Mouse (Mus musculus) urinary bladder, postnatal 14 days (tissue): ENCODE measurements at regions not wholly inside any gene's neighbourhood (a gene's known extent, or its start where the extent isn't known, plus 50 kb on each side); places are given as distances from the start of the nearest gene placed in this dataset.
"Not testable (repeated sequence)": the region's sequence is repeated elsewhere in the genome, so short reads cannot be mapped to it uniquely, and the experiment has no call there.

Experiments used
- DNase-seq: peaks from one replicate; pipeline ENCODE4 v3.0.0; 2021; ENCODE audit warnings: low spot score

DNA sequence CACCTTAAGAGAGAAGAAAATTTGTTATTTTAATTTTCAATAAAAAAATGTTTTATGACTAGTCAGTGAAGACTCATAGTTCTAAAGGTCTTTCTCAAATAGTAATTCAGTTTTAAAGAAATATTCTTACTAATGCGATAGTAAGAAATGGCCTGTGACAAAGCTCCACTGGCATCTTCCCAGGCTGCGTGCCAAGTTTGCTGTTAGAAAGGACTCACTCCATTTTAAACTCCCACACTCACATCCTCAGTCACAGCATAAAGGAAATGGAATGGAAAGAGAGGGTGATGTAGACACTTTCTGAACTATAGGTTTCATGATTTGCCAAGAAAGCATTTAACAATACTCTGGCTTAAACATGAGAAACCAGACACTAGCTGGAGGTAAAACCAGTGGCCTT is 436.6 kb downstream of the Mei4 start:
- no peak for DNase-seq

DNA sequence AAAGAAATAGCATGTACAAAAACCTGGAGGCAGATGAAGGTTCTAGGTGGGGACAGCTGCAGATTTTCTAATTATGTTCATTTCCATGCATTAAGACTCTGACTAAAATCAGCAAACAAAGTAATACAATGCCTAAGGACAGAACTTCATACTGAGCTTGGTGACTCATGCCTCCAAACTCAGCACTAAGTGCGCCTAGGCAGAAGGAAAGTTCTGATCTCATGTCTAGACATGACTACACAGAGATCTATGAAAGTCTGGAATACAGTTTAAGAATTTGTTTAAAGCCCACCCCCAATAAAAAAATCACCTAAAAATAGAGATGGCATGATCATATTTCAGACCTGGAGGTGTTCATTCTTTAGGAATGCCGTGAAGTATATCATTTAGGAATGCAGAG is 442.8 kb downstream of the Mei4 start:
- no peak for DNase-seq

DNA sequence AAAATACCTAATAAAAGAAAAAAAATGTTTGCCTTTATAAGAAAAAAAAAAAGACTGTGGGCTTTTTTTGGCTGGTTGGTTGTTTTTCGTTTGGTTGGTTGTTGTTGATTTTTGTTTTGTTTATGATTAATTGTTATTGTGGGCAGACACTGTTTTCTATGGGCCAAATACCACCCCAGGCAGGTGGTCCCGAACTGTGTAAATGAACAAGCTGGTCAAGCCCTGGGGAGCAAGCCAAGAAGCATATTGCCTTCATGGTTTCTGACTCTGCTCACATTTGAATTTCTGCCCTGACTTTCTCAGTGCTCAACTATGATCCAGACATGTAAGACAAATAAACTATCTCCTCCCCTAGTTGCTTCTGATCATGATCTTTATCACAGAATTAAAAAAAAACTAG is 449.0 kb downstream of the Mei4 start:
- no peak for DNase-seq

DNA sequence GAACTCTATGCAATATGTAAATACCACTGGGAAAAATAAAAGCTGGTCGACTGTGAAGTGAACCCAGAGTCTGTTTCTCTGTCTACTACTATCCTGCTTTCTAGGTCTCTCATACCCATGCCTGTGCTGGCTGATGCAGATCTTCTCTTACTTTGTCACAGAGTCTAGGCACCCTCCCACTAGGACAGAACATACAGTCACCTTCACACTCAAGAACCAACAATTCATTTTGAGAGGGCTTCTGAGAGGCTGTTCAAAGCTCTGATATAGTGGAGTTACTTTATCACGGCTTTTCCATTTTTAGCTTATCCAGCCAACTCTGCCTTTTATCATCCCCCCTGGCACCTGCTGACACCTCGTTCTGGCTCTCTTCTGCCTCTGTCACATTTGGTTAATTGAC is 477.0 kb downstream of the Mei4 start:
- DNase-seq, result no peak

DNA sequence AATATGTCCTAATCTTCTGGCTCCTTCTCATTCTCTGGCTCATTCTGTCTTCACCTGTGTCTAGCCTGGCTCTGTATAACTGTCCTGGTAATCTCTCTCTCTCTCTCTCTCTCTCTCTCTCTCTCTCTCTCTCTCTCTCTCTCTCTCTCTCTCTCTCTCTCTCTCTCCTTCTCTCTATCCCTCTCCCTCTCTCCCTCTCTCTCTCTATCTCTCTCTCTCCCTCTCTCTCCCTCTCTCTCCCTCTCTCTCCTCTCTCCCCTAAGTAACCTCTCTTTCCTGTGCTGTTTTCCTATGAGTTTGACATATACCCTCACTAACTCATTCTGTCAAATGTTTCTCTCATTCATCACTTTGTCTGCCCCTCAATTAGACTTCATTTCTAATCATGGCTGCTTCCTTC is 478.6 kb upstream of the Irak1bp1 start:
- not testable (repeated sequence) for DNase-seq

DNA sequence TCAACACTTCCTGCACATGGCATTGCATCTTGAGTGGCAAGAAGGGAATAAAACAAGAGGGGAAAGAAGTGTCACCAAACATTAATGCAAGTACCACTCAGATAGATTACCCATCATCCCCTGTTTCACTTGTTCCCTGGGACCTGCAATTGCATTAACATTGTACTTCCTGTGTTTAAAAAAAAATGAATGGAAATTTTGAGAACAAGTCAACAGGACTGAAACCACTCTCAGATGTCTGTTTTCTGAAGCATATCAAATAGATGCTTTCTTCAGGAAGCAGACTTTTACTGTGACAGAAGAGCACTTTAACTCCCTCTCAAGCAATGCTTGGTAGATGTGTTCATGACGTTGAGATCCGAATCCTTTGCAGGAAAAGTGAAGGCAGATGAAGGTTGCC is 469.8 kb upstream of the Irak1bp1 start:
- no peak for DNase-seq

DNA sequence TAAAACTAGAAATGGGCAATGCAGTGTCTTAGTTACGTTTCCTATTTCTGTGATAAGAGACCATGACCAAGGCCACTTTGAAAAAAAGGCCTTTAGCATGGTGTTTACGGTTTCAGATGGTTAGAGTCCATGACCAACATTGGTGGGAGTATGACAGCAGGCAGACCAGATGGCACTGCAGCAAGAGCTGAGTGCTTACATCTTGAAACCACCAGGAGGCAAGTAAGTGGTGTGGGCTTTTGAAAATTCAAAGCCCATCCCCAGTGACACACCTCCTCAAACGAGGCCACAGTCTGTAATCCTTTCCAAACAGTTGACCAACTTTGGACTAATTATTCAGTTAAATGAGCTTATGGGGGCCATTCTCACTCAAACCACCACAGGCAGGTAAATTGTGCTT is 427.0 kb upstream of the Irak1bp1 start:
- no peak for DNase-seq

DNA sequence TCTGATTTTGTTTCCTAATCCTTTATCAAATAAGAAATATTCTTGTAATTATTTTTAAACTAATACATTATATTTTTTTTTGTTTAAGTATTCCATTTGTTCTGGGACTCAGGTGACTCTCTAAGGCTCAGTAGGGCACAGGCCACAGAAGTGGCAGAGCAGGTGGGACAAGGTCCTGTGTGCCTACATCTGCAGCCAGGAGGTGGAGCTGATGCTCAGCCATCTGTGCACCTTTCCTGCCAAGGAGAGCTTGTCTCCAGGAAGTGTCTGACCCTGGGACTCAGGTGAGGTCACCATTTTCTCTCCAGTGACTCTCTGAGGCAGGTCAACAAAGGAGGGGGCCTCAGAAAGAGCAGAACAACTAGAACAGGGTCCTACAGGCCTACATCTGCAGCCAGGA is 425.3 kb upstream of the Irak1bp1 start:
- peak; percentile 59 for DNase-seq

DNA sequence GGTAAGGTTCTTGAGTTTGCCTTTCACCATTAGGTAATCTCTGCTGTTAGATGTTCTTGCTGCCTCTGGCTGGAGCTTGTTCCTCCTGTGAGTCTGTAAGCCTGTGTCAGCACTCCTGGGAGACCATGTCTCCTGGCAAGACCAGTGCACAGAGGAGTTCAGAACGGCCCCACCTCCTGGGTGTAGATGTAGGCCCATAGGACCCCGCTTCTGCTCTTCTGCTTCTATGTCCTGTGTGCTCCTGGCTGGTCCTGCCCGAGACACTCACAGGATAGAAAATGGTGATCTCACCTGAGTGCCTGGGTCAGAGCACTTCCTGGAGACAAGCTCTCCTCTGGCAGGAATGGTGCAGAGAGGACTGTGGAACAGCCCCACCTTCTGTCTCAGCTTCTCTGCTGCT is 422.2 kb upstream of the Irak1bp1 start:
- DNase-seq, result no peak

DNA sequence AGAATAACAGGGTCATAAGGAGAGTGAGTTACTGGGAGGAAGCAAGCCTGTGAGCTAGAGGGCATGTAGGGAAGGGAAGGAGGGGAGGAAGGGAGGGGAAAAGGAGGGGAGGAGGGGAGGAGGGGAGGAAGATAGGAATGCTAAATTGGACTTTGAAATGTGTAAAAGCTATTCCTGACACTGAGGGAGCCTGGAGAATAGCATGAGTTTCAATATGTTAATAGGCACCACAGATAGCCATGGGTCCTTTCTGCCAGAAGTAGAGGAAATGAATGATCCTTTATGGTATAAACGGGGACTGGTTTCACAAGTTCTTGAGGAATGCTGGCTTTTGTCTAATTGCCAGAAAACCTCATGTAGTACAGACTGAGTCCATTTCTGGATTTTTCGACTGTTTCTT is 420.4 kb upstream of the Irak1bp1 start:
- no peak for DNase-seq
